In genomic region chr2:32319586-32320580, GRCm38 (mm10) we compare ENCODE assay signal across 7 mouse cellular contexts. TPM values are rescaled to one million over a fixed set of nuclear protein-coding genes. Genes with fewer than 3 reads are reported as not detected.
DNase-seq lines count a peak whose midpoint lies in the region; ATAC-seq lines count a peak whose summit lies in the region.

No protein-coding gene starts in this region.

- H3K9me3 ChIP-seq in hindbrain, embryonic 13.5 days = no peaks in the 10 kb centered on the region
- H3K9me3 ChIP-seq in stomach, embryonic 16.5 days (replicated peaks; ENCODE audit: control insufficient read depth, low read length) = no peaks in the 10 kb centered on the region

- H3K27ac ChIP-seq in hindbrain, embryonic 13.5 days = 0 out of 2 replicates have a peak overlapping the region, but pooled peaks have one; percentile 8
- peak overlapping the region; percentile 98 for H3K27ac ChIP-seq in stomach, embryonic 16.5 days (ENCODE audit: low read length)

- H3K4me2 ChIP-seq in hindbrain, embryonic 13.5 days = no peak overlapping the region
- H3K4me2 ChIP-seq in stomach, embryonic 16.5 days (ENCODE audit: low read depth, low read length) = peak overlapping the region; percentile 59

- H3K4me1 ChIP-seq in hindbrain, embryonic 13.5 days (replicated peaks) = peaks cover 56% of the 10 kb centered on the region
- peaks cover 46% of the 10 kb centered on the region for H3K4me1 ChIP-seq in stomach, embryonic 16.5 days (ENCODE audit: control insufficient read depth, insufficient read depth, low read length)

- peaks cover 44% of the 10 kb centered on the region for H3K36me3 ChIP-seq in hindbrain, embryonic 13.5 days
- H3K36me3 ChIP-seq in stomach, embryonic 16.5 days (ENCODE audit: control insufficient read depth, insufficient read depth, low read length) = no peaks in the 10 kb centered on the region

- peak; percentile 48 for DNase-seq in ovary, postnatal 10 days (ENCODE audit: low spot score)
- DNase-seq in ovary, postnatal 36 days (ENCODE audit: low spot score) = no peak
- peak; percentile 72 for DNase-seq in gastrocnemius, postnatal 10 days
- DNase-seq in MN1 (ENCODE audit: low spot score) = no peak

- peak overlapping the region; percentile 13; the same call in 1 of the 2 replicates for H3K9ac ChIP-seq in hindbrain, embryonic 13.5 days
- H3K9ac ChIP-seq in stomach, embryonic 16.5 days (ENCODE audit: low read length) = peak overlapping the region; percentile 54

- H3K4me3 ChIP-seq in hindbrain, embryonic 13.5 days = no peak overlapping the region
- peak overlapping the region; percentile 50; the same call in 1 of the 2 replicates for H3K4me3 ChIP-seq in stomach, embryonic 16.5 days (replicated peaks; ENCODE audit: low read length)

- 63% methylated on average over 9 of the region's 9 CpGs for WGBS in hindbrain, embryonic 13.5 days
- WGBS in stomach, embryonic 16.5 days = 24% methylated on average over 9 of the region's 9 CpGs

- no peak for ATAC-seq in hindbrain, embryonic 13.5 days (ENCODE audit: low FRiP score)
- ATAC-seq in stomach, embryonic 16.5 days (ENCODE audit: insufficient read depth, low FRiP score) = peak; percentile 22; the same call in 1 of the 2 replicates
- ATAC-seq in granulocyte monocyte progenitor cell, adult 5-6 weeks (replicated peaks; ENCODE audit: poor library complexity, severe bottlenecking) = no peak

- peaks cover 49% of the 10 kb centered on the region for H3K27me3 ChIP-seq in hindbrain, embryonic 13.5 days
- H3K27me3 ChIP-seq in stomach, embryonic 16.5 days (ENCODE audit: control insufficient read depth, insufficient read depth, low read length) = no peaks in the 10 kb centered on the region

RNA-seq across cellular contexts. Expression of gene Swi5, which starts 32.0 kb away (rescaled TPM):
- 100 to 1,000 TPM; 140 to 148 TPM for total RNA-seq in gastrocnemius, postnatal 10 days (2021)
- 437 and 458 TPM in 2 replicates for polyA plus RNA-seq in hindbrain, embryonic 13.5 days (2015; fragmentation: Nextera tagmentation; extraction: Ambion mirVana)
- polyA plus RNA-seq in stomach, embryonic 16.5 days (2015; fragmentation: Nextera tagmentation; extraction: Ambion mirVana) = 372 and 388 TPM in 2 replicates
- total RNA-seq in granulocyte monocyte progenitor cell, adult 5-6 weeks (2014; fragmentation: Nextera tagmentation) = 283 and 409 TPM in 2 replicates
- total RNA-seq in granulocyte monocyte progenitor cell, adult 5-6 weeks (2017) = 384 and 442 TPM in 2 replicates

RNA-seq across cellular contexts. Expression of gene Ciz1, which starts 32.2 kb away (rescaled TPM):
- 10 to 100 TPM; 31.2 to 47.2 TPM for total RNA-seq in gastrocnemius, postnatal 10 days (2021)
- polyA plus RNA-seq in hindbrain, embryonic 13.5 days (2015; fragmentation: Nextera tagmentation; extraction: Ambion mirVana) = 52.4 and 53.7 TPM in 2 replicates
- polyA plus RNA-seq in stomach, embryonic 16.5 days (2015; fragmentation: Nextera tagmentation; extraction: Ambion mirVana) = 41.9 and 45.4 TPM in 2 replicates
- 80.5 and 92.0 TPM in 2 replicates for total RNA-seq in granulocyte monocyte progenitor cell, adult 5-6 weeks (2014; fragmentation: Nextera tagmentation)
- total RNA-seq in granulocyte monocyte progenitor cell, adult 5-6 weeks (2017) = 50.8 and 52.0 TPM in 2 replicates

RNA-seq across cellular contexts. Expression of gene Golga2, which starts 32.7 kb away (rescaled TPM):
- 10 to 100 TPM; 71.3 to 76.5 TPM for total RNA-seq in gastrocnemius, postnatal 10 days (2021)
- polyA plus RNA-seq in hindbrain, embryonic 13.5 days (2015; fragmentation: Nextera tagmentation; extraction: Ambion mirVana) = 25.6 and 26.5 TPM in 2 replicates
- 24.6 TPM in 2 replicates for polyA plus RNA-seq in stomach, embryonic 16.5 days (2015; fragmentation: Nextera tagmentation; extraction: Ambion mirVana)
- total RNA-seq in granulocyte monocyte progenitor cell, adult 5-6 weeks (2014; fragmentation: Nextera tagmentation) = 32.2 and 38.0 TPM in 2 replicates
- total RNA-seq in granulocyte monocyte progenitor cell, adult 5-6 weeks (2017) = 49.7 and 50.9 TPM in 2 replicates

RNA-seq across cellular contexts. Expression of gene Dnm1, which starts 33.3 kb away (rescaled TPM):
- total RNA-seq in gastrocnemius, postnatal 10 days (2021) = 10 to 100 TPM; 18.9 to 25.7 TPM
- polyA plus RNA-seq in hindbrain, embryonic 13.5 days (2015; fragmentation: Nextera tagmentation; extraction: Ambion mirVana) = 42.7 and 44.3 TPM in 2 replicates
- 8.1 and 8.2 TPM in 2 replicates for polyA plus RNA-seq in stomach, embryonic 16.5 days (2015; fragmentation: Nextera tagmentation; extraction: Ambion mirVana)
- total RNA-seq in granulocyte monocyte progenitor cell, adult 5-6 weeks (2014; fragmentation: Nextera tagmentation) = 0.85 TPM in 1 of 2 replicates, not detected in the other
- total RNA-seq in granulocyte monocyte progenitor cell, adult 5-6 weeks (2017) = not detected in 2 replicates

RNA-seq across cellular contexts. Expression of gene Uck1, which starts 59.9 kb away (rescaled TPM):
- 10 to 100 TPM; 18.0 to 20.2 TPM for total RNA-seq in gastrocnemius, postnatal 10 days (2021)
- polyA plus RNA-seq in hindbrain, embryonic 13.5 days (2015; fragmentation: Nextera tagmentation; extraction: Ambion mirVana) = 78.6 and 80.2 TPM in 2 replicates
- 53.4 and 59.7 TPM in 2 replicates for polyA plus RNA-seq in stomach, embryonic 16.5 days (2015; fragmentation: Nextera tagmentation; extraction: Ambion mirVana)
- total RNA-seq in granulocyte monocyte progenitor cell, adult 5-6 weeks (2014; fragmentation: Nextera tagmentation) = 37.7 and 43.5 TPM in 2 replicates
- total RNA-seq in granulocyte monocyte progenitor cell, adult 5-6 weeks (2017) = 28.8 and 33.7 TPM in 2 replicates

Comparison
In these comparisons a context has a peak if more than half of its experiments do, and no peak if none do; other contexts are left out.
1. DNase-seq: peak in ovary, postnatal 10 days (single experiment) and gastrocnemius, postnatal 10 days (single experiment); none in ovary, postnatal 36 days (single experiment) and MN1 (single experiment).